Mouse (Mus musculus) kidney, postnatal 14 days (tissue): ENCODE results near the gene Klhdc8a.

Experiments
- DNase-seq: peaks from one replicate; pipeline ENCODE4 v3.0.0; 2022; ENCODE audit warnings: mixed read lengths

Klhdc8a gene

DNA sequence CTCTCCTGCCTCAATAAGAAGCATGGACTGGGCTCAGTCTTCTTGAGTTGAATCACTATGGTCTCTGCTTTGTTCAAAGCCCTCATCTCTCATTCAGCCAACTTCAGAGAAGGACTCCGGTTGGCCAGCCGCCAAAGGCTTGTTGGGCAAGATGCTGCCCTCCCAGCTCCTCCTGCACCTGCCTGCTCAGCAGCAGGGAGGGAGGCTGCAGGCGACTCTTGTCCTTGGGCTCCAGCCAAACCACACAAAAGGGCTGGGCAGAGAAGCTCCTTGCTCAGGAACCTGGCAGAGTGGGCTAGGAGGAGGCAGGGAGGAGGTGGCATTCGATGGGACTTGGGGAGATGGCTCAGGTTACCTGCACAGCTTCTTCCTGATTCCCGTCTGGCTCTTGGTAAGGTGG lies 20.8 kb downstream of the Klhdc8a start:
- peak; percentile 93 for DNase-seq

DNA sequence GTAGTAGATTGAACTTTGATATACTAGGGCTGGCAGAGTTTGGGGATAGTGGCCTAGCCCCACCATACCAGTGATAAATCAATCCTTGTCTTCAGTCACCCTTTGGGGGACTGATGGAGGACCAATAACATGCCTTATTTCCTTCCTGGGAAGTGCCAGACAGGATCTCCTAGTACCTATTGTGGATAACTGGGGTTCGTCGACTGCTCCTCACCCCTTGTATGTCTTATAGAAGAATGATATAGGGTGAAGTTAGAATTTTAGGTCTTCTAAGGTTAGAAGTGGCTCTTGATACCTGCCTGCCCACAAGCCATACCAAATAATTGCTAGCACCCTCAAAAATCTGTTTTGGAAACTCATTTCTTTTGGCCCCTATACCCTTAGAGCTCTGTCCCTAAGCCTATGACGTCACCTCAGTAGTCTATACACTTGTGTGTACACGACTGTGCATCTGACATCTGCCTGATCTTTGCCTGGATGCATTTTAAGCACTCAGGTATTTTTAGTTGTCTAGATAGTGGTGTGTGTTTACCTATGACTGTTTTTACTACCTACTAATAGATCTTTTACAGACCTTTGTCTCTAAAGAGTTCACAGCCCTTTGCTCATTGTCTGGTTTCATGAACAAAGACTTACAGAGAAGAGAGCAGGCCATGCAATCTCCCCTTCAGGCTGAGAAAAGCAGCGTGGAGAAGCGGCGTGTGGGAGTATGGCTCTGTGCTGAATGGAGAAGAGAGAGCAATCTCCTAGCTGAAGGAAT lies 23.6 kb downstream of the Klhdc8a start:
- DNase-seq: no peak

DNA sequence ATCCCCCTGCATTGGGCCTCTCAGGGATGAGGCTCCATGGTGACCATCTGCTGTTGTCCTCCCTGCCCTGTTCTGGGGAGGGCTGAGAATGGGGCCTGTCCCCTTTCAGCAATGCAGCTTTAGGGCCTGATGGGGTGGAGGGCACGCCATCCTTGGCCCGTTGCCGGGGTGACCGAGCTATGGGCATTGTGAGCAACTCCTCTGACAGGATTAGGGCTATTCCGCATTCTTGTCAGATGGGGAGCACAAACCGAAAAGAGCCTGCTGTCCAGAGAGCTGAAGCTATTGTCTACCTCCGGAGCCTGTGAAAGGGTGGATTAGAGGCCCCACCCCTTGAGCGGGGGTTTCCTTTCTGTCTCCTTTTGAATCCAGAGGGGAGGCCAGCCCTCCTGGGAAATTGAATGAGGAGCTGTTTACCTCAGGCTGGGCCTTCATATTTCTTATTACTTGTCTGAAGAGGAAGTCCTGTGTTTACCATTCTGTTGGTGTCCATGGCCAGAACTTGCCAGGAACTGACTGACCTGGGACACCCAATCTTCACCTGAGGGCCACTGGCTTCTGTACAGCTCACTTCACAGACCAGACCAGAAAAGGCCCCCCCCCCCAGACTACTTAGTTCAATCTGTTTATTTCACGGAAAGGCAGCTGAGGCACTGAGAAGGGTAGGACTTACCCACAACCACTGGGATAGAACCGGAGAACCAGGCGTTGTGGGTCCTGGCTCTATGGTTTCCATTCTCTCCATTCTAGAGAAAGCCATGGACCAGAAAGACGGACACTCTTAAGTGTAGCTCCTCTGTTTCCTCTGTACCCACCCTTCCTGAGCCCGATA lies 24.5 kb downstream of the Klhdc8a start:
- DNase-seq: peak; percentile 57

DNA sequence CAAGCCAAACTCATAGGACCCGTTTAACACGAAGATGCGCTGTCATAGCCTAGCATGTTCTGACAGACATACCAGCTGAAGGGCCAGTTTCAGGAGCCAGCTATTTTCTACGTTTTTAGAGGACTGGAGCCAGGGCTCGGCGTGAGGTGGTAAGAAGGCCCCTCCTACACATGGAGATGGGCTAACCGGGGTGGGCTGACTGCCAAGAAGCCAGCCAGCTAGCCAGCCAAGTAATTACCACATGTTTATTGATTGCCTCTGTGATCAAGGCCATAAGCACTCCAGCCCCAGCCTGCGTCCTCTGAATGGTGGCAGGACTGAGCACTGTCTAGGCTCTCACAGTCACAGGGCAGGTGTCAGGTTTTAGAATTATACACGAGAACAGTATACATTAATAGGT lies 28.4 kb downstream of the Klhdc8a start:
- DNase-seq: peak; percentile 55

DNA sequence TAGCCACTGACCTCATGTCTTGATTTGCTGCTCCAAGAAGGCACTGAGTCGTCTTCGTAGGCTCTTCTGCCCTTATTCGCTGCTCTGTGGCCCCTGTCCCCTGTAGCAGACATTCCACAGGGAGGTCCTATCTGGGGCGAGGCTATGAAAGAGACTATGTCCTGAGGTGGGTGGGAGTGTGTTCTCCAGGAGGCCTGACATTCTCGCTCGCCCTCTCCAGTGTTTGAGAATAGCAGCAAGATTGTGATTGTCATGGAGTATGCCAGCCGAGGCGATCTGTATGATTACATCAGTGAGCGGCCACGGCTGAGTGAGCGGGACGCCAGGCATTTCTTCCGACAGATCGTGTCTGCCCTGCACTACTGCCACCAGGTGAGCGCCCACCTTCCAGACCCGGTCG lies 29.1 kb downstream of the Klhdc8a start:
- no peak for DNase-seq

DNA sequence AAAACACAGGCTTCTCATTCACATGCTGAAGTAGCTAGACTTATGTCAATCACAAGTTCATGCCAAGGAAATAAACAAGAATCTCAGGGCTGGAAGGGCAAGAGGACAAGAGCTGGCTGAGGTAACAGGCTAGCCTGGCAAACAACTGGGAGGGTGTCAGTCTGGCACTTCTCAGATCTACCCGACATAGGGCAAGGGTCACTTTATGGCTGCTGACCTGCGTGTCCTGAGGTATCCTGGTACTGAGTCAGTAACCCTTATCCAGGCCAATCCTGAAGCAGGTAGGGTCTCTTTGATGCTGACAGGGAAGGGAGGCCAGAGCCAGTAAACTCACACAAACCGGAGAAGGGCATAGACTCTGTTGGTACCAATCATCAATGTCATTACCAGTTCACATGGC lies 30.1 kb downstream of the Klhdc8a start:
- peak; percentile 70 for DNase-seq

DNA sequence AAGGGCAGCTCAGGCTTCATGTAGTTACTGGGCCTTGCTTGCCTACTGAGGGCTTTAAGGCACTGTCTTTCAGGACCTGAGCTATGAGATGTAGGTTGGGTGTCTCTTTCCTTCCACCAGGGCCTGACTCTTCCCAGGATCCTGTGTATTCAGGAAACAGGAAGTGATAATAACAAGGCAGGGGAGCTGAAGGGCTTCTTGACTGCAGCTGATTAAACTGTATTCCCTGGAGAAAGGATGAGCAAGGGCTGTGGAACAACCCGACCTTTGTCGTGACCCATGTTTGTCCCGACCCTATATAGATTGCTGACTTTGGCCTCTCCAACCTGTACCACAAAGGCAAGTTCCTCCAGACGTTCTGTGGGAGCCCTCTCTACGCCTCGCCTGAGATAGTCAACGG lies 31.2 kb downstream of the Klhdc8a start:
- DNase-seq: no peak

DNA sequence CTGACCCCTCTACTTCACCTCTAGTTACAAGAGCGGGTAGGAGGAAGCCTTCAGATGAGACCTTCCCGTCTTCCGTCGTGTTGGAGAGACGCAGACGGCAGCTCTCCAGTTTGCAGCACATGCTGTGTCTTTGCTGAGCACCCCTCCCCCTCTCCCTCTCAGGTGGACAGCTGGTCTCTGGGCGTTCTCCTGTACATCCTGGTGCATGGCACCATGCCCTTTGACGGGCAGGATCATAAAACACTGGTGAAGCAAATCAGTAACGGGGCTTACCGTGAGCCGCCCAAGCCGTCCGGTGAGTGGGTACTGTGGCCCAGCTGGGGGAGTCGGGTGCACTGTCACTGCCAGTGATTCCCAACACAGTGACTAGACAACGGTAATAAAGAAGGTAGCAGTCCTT lies 32.0 kb downstream of the Klhdc8a start:
- DNase-seq: no peak

DNA sequence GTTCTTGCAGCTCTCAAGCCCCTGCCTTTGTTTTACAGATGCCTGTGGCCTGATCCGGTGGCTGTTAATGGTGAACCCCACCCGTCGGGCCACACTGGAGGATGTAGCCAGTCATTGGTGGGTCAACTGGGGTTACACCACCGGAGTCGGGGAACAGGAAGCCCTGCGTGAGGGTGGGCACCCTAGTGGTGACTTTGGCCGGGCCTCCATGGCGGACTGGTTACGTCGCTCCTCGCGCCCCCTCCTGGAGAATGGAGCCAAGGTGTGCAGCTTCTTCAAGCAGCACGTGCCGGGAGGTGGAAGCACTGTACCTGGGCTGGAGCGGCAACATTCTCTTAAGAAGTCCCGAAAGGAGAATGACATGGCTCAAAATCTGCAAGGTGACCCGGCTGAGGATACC lies 32.9 kb downstream of the Klhdc8a start:
- no peak for DNase-seq

DNA sequence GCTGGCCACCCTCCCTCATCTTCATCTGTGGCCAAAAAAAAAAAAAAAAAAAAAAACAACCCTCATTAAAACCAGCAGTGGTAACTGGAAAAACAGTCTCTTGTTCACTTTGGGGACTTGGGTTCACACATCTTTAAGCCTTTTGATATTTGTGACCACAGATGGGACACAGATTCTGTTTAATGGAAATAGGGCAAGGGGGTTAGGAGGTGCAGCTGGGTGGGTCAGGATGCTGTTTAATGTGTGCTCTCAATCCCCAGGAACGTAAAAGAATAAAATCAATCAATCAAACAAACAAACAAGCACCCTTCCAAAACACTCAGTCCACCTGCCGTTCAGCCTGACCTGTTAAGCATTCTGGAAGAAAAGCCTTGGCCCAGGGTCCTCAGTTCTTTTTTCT lies 34.8 kb downstream of the Klhdc8a start:
- no peak for DNase-seq

DNA sequence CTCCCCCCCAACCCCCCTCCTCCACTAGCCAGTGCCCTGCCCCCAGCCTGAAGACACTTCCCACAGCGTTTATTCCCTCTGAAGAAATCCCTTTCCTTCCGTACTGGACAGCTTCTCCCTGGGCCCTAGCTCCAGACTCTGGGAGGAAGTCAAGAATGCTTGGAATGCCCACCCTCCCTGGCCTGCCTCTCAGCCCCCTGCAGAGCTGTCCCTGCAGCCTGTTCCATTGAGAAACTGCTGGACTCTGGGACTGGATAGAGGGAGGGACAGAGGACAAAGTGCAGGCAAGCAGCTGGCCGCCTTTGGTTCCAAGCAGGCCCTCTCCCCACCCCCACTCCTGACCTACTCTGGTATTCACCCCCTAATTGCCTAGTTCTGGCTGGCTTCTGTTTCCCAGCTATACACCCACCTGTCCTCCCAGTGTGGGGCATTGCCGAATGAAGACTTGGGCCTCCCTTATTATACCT lies 35.3 kb downstream of the Klhdc8a start:
- peak; percentile 94 for DNase-seq

DNA sequence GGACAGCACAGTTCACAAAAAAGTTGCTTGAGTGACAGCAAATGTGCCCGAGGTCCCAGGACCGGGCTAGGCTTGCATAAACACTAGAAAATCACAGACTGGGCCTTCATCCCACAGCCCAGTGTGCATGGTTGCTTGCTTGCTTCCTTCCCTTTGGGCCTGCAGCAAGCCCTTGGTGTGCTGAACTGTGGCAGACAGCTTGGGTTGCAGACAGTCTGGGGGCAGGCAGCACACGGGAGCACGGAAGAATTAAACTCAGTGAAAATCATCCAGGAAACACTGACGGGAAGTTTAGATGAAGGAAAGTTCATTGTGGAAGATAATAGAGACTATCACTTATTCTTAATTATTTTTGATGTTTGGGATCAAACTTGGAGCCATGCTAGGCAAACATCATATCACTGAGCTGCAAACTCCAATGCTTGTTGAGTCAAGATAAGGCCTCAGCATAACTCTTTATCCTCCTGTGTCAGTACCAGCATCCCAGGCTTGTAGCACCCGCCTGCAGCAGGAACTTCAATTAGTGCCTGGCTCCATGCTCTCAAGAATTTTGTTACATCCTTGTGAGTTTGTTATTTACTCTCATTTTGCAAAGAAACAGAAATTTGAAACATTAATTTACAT lies 35.9 kb downstream of the Klhdc8a start:
- no peak for DNase-seq

DNA sequence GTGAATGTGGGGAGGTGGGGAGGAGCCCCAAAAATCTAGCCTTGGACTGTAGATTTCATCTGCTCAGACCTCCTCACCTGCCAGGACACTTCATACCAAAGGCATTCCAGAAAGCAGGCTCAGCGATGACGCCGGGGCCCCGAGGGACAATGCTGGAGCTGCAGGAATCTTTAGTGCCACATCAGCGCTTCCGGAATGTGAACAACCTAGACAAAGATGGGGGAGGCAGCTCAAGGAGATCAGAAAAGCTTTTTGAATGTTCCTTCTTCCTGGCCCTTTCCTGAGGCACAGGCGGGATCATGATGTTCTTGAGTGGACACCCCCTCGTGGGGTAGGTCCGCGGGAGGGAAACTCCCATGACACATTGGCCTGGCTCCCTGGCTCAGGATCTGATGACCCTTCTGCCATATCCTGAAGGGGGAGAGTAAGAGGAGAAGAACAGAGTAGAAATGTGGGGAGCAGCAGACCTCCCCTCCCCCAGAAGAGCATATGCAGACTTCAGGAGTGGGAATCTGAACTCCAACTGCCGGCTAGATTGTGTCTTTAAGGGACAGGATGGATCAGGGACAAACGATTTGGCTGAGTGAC lies 37.0 kb downstream of the Klhdc8a start:
- DNase-seq: peak; percentile 86

DNA sequence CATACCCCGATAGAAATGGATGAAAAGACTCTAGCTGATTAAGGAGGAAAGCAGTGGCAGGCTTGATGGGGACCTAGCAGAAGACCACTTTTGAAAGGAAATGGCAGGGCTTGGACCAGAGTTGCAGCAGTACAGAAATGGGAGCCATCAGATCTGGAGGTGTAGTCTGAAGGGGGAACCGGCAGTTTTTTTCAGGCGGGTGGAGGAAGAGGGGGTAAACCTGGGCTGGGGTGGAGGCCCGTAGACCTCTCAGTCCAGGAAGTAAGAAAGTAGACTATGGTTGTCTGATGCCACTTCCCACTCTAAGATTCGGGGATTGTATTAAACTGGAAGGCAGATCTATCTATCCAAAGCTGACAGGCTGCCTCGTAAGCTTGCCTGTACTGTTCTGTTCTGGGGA lies 38.5 kb downstream of the Klhdc8a start:
- DNase-seq: no peak

DNA sequence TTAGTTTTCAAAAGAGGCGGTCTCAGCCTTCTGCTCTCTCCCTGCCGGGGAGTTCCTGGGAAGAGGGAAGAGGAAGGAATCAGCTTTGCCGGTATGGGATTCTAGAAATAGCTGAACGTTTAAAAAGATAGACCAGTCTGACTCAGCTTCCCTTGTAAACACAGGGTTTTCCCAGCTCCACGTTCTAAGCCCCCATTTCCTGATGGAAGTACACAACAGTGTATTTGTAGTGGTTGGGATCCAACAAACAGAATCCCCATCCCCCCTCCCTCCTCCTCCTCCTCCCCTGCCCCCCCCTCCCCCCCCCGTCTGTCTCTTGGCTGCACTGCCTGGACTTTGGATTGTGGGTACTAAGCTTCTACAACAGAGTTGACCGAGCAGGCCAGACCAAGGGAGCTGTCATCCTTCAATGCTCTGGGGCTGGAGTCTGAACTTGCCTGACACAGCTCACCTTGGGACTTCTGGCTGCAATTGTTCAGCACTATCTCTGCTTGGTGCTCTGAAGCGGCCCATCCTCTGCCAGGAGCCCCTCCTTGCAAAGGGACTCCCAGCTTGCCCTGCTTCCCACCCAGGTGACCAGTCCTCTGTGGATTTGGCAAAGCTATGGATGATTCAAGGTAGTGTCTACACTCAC lies 39.7 kb downstream of the Klhdc8a start:
- DNase-seq: peak; percentile 76

DNA sequence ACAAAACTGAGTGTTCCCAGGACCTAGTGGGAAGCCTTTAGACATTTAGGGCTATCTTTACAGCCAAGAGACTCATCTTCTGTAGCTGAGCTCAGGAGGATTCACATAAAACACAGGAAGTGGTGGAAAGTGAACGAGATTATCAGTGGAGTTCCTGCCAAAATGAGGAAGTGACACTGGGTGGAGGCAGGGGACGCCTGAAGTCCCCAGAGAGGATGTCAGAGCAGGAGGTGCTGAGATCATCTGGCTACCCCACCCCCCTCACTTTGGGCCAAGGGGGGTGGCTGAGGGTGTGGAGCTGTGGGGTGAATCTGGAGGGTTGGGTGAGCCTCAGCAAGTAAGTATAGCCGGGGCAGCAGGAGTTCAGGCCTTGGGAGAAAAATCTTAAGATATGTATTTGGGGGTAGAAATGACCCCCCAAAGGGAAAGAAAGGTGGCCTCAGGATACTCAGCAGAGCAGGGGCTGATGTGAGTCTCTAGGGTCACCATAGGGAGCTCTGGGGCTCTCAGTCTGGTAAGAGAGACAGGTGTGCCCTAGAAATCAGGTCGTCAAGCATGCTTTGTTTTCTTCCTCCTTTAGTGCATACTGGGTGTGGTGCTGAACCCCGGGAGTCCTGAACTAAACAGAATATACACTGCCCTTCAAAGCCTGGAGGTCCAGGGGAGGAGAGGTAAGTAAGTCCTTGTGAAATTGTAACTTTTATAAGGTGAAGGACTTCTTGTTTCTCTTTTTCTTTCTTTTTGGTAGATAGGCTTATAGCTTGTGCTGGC lies 43.5 kb downstream of the Klhdc8a start:
- peak; percentile 72 for DNase-seq

DNA sequence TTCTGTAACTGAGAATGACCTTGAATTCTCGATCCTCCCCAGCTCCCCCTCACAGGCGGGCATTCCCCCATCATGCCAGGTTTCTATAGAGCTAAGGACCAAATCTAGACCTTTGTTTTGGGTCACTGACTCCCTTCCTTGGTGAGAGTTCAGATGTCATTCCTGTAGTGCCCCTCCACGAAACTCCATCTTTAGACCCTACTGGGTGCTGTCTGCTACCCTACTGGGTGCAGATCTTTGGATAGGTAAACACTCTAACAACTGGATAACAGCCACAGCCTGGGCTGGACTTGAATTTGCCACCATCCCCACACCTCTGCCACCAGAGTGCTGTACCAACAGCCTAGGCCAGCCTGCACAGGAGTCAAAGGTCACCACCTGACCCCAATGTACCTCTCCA lies 44.1 kb downstream of the Klhdc8a start:
- no peak for DNase-seq

DNA sequence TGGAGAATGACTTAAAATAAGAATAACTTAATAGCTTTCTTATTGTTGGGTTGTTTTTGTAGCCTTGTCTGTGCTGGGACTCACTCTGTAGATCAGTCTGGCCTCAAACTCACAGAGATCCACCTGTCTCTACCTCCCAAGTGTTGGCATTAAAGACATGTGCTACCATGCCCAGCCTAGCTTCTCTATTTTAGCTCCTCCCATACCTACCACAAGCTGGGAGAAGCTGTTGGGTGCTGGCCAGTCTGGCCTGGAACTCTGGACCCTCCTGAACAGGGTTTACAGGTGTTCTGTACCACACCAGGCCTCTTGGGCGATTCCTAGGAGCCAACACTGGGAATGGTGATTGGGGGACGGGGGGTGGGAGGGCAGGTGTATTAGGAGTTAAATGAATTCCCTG lies 44.8 kb downstream of the Klhdc8a start:
- DNase-seq: no peak

DNA sequence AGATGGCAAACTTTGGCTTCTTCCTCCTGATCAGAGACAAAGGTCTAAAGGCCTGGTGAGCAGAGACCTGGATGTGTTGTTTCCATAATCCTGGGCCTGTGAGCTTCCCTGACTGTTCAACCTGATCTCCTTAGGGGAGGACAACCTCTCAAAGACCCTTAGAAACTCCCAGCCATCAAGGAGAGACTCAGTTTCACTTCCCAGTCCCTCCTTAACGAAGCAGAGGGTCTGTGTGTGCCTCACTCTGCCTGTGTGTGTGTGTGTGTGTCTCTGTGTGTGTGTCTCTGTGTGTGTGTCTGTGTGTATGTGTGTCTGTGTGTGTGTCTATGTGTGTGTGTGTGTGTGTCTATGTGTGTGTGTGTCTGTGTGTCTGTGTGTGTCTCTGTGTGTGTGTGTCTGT lies 45.2 kb downstream of the Klhdc8a start:
- no peak for DNase-seq

DNA sequence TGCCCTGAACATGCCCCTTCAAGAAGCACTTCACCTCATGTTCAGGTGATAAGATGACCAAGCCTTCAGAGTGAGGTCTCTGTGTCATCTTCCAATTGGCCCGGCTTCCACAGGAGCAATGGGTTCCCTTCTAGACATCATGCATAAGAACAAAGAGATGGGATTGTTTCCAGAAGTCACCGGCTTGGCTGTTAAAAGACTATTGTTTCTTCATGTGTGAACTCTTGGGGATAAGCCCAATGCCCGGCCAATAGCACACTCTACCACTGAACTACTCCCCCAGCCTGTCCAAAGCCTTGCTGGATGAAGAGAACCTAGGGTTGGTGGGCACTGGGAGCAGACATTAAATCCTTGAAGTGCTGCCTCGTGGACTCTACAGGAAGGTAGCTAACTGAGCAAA lies 47.1 kb downstream of the Klhdc8a start:
- DNase-seq: no peak

DNA sequence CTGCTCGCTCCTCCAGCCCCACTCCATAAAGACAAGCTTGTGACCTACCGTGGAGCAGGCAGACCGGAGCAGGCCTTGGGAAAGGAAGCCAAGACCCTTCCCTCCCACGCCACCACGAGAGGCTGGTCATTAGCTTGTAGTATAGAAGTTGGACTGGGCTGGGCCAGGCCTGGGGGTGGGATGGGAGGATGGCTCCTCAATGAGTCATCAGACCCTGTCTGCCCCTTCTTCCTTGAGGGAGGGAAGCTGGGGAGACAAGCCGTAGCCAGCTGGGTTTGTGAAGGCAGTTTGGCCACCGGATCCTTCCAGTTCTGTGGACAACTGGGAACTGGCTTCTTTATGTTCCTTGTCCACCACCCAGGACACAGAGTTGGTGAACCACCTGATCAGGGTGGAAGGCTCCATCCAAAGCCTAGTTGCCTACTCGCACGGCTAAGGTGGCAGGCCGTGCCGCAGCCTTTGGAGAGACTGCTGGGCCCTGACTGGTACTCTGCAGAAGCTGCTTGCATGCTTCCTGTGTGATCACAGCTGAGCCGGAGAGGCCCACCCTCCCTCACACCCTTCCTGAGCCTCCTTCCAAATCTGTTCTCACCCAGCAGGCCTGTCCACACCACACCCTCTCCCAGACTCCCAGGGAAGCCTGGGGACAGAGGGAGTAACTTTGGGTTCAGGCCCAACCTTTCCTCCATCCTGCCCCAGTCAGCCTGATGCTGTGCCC lies 47.9 kb downstream of the Klhdc8a start:
- peak; percentile 63 for DNase-seq
